Mouse (Mus musculus) CH12.LX (cell line): Measurements from ENCODE around the gene Bsn.

Experiments used
- CHD1 ChIP-seq: IDR thresholded peaks from 2 replicates; pipeline ENCODE4 v1.6.1; 2012; ENCODE audit warnings: low read depth, low read length, improper control_type of control experiment, inconsistent platforms
- CTCF ChIP-seq, 2 experiments: IDR thresholded peaks in 1 of 2; conservative IDR thresholded peaks in 1 of 2; 2 replicates each; pipeline ENCODE4 v1.5.1; 2011 to 2012; ENCODE audit warnings: low read depth in 2 of 2, low read length in 2 of 2, improper control_type of control experiment in 1 of 2, inconsistent platforms in 1 of 2, mild to moderate bottlenecking in 1 of 2, moderate library complexity in 1 of 2
- E2F4 ChIP-seq: IDR thresholded peaks from 2 replicates; pipeline ENCODE4 v1.6.1; 2011; ENCODE audit warnings: low read depth, low read length, improper control_type of control experiment; ENCODE audit not compliant: insufficient replicate concordance
- EP300 ChIP-seq: IDR thresholded peaks from 2 replicates; pipeline ENCODE4 v1.6.1; 2011; ENCODE audit warnings: low read length, improper control_type of control experiment
- HCFC1 ChIP-seq: IDR thresholded peaks from 2 replicates; pipeline ENCODE4 v1.6.1; 2012; ENCODE audit warnings: low read depth, mild to moderate bottlenecking, inconsistent platforms, low read length, improper control_type of control experiment
- IRF4 ChIP-seq: IDR thresholded peaks from 2 replicates; pipeline ENCODE4 v1.6.1; 2014; ENCODE audit warnings: low read depth, mild to moderate bottlenecking, inconsistent platforms, low read length, improper control_type of control experiment
- MAZ ChIP-seq: IDR thresholded peaks from 2 replicates; pipeline ENCODE4 v1.6.1; 2012; ENCODE audit warnings: low read depth, mild to moderate bottlenecking, inconsistent platforms, low read length, improper control_type of control experiment, moderate library complexity
- NELFE ChIP-seq: IDR thresholded peaks from 2 replicates; pipeline ENCODE4 v1.6.1; 2011; ENCODE audit warnings: low read depth, low read length, improper control_type of control experiment
- POLR2A ChIP-seq: IDR thresholded peaks from 2 replicates; pipeline ENCODE4 v1.6.1; 2011; ENCODE audit warnings: low read depth, mild to moderate bottlenecking, improper control_type of control experiment, low read length
- RCOR1 ChIP-seq: conservative IDR thresholded peaks from 2 replicates; pipeline ENCODE4 v1.6.1; 2012; ENCODE audit warnings: low read depth, mild to moderate bottlenecking, inconsistent platforms, low read length, improper control_type of control experiment
- TCF12 ChIP-seq: IDR thresholded peaks from 2 replicates; pipeline ENCODE4 v1.6.1; 2014; ENCODE audit warnings: low read depth, mild to moderate bottlenecking, inconsistent platforms, low read length, improper control_type of control experiment
- ZKSCAN1 ChIP-seq: IDR thresholded peaks from 2 replicates; pipeline ENCODE4 v1.6.1; 2012; ENCODE audit warnings: low read depth, inconsistent platforms, low read length, improper control_type of control experiment, borderline replicate concordance

- TF ChIP-seq NELFE (no peak), MAZ (no peak), CTCF (conservative IDR thresholded peaks at IDR 0.05 in 1 of 2, IDR thresholded peaks at IDR 0.05 in 1 of 2; ENCODE audit: low read depth in 2 of 2, low read length in 2 of 2) (no peak), HCFC1 (no peak), ZKSCAN1 (no peak), POLR2A (no peak), E2F4 (no peak), CHD1 (no peak), EP300 (no peak), RCOR1 (no peak), IRF4 (no peak), TCF12 (no peak)
Measured at GRCm38 (mm10) chr9:108111101-108111592, 79.0 kb downstream of the Bsn start.
